Mouse (Mus musculus): ENCODE measurements around the gene Neo1. TPM values are rescaled to one million over a fixed set of nuclear protein-coding genes. Genes with fewer than 3 reads are reported as not detected.
A peak's percentile ranks its signal among the peaks of the same experiment; 100 is the strongest.

The Neo1 gene
- polyA plus RNA-seq, 1 experiment from 2014 or later = 45.1 TPM

DNA sequence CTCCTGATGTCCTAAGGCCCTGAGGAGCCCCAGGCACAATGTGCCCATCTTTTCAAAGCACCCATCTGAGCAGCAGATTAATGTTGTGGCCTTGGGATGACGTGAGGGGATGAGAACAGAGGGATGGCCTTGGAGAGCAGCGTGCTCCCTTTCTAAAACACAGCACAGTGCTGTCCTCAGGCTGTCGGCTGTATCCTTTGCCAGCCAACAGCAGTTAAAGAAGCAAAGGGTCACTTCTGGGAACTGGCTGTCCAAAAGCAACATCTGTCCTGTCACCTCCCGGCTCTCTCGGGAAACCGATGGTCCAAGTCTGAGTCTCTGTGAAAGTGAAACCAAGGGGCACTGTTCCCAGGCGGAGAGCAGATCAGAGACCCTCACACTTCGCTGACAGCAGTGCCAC, 20.0 kb upstream of the Neo1 start:
- H3K27ac ChIP-seq = no peak overlapping the region
- WGBS = 67% methylated on average over 8 of the region's 8 CpGs
- H3K36me3 ChIP-seq = no peaks in the 10 kb centered on the region
- no peaks in the 10 kb centered on the region for H3K9me3 ChIP-seq
- H3K4me2 ChIP-seq = no peak overlapping the region
- H3K9ac ChIP-seq = no peak overlapping the region
- no peaks in the 10 kb centered on the region for H3K4me1 ChIP-seq
- ATAC-seq (ENCODE audit: insufficient number of reproducible peaks, low FRiP score, low TSS enrichment, low read depth) = no peak
- H3K4me3 ChIP-seq = no peak overlapping the region
- H3K27me3 ChIP-seq = no peaks in the 10 kb centered on the region

DNA sequence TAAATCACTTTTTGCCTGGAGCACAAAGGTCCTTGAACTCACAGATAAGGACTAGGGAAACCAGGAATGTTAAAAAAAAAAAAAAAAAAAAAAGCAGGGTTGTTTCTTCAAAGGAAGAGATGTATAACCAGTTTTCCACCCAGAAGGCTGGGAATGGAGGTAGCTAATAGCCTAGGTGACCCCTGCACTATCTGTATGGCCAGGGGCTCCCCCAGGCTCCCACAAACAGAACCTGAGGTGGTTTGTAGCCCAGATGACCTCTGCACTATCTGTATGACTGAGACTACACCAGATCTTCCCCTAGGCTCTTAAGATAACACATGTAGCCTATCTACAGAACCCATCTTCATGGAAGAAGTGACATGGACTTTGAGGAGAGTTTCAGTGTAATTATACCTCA, 5.6 kb upstream of the Neo1 start:
- Histone ChIP-seq H3K9me3 (no peaks in the 10 kb centered on the region), H3K4me3 (no peak overlapping the region), H3K4me2 (no peak overlapping the region), H3K36me3 (no peaks in the 10 kb centered on the region), H3K27me3 (no peaks in the 10 kb centered on the region), H3K9ac (no peak overlapping the region), H3K27ac (no peak overlapping the region), H3K4me1 (no peaks in the 10 kb centered on the region)
- ATAC-seq (ENCODE audit: insufficient number of reproducible peaks, low FRiP score, low TSS enrichment, low read depth) = no peak

DNA sequence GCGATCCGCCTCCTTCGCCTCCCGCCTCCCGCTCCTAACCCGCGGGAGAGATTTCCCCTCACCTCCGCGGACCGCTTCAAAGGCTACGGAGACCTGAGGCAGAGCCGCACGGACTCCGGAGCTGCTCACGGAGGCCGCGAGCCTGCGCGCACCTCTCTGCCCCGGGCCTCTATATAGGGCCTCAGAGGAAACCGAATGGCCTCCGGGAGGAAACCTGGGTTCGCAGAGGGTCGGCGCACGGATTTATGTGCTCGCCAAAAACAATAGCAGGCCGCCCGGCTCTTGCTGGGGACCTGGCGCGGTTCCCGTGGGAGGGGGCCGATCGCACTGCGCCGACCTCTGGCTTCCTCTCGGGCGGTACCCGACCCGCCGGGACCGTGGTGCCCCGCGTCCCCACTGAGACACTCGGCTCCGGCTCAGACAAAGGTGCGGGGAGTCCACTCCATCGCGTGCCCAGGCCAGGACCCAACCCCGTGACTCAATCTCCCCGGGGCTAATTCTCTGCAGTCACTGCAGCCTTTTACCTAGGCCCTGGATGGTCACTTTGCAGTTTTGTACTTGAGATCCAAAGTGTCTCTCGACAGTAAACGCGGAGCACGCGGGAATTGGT, 596 bp upstream of the Neo1 start:
- peak overlapping the region; percentile 97 for H3K4me3 ChIP-seq
- under 1% methylated on average over 54 of the region's 56 CpGs for WGBS
- no peaks in the 10 kb centered on the region for H3K9me3 ChIP-seq
- H3K9ac ChIP-seq = peak overlapping the region; percentile 98
- H3K4me1 ChIP-seq = peaks cover 8% of the 10 kb centered on the region
- no peaks in the 10 kb centered on the region for H3K36me3 ChIP-seq
- 0 out of 2 replicates have a peak, but pooled peaks have one; percentile 5 for ATAC-seq (ENCODE audit: insufficient number of reproducible peaks, low FRiP score, low TSS enrichment, low read depth)
- H3K27me3 ChIP-seq = no peaks in the 10 kb centered on the region
- peak overlapping the region; percentile 99 for H3K27ac ChIP-seq
- peak overlapping the region; percentile 71 for H3K4me2 ChIP-seq

- Histone ChIP-seq H3K36me3 (no peaks in the 10 kb centered on the region), H3K4me1 (peaks cover 8% of the 10 kb centered on the region), H3K4me3 (peak overlapping the region; percentile 97), H3K27me3 (no peaks in the 10 kb centered on the region), H3K27ac (peak overlapping the region; percentile 99), H3K9me3 (no peaks in the 10 kb centered on the region), H3K4me2 (peak overlapping the region; percentile 71), H3K9ac (peak overlapping the region; percentile 98)
- WGBS = under 1% methylated on average over 44 of the region's 63 CpGs
- ATAC-seq (ENCODE audit: insufficient number of reproducible peaks, low FRiP score, low TSS enrichment, low read depth) = peak; percentile 35
Observed at GRCm38 (mm10) chr9:59035342-59036158, 691 bp downstream of the Neo1 start.

GRCm38 (mm10) chr9:59034836-59035235, 1.4 kb downstream of the Neo1 start:
- ATAC-seq (ENCODE audit: insufficient number of reproducible peaks, low FRiP score, low TSS enrichment, low read depth) = no peak
- Histone ChIP-seq H3K9ac (no peak overlapping the region), H3K9me3 (no peaks in the 10 kb centered on the region), H3K36me3 (no peaks in the 10 kb centered on the region), H3K4me1 (peaks cover 8% of the 10 kb centered on the region), H3K4me2 (peak overlapping the region; percentile 71), H3K27ac (no peak overlapping the region), H3K4me3 (peak overlapping the region; percentile 97), H3K27me3 (no peaks in the 10 kb centered on the region)
- 23% methylated on average over 5 of the region's 5 CpGs for WGBS

GRCm38 (mm10) chr9:59033492-59033891, 2.7 kb downstream of the Neo1 start:
- no peak for ATAC-seq (ENCODE audit: insufficient number of reproducible peaks, low FRiP score, low TSS enrichment, low read depth)
- Histone ChIP-seq H3K9ac (no peak overlapping the region), H3K4me3 (no peak overlapping the region), H3K36me3 (no peaks in the 10 kb centered on the region), H3K4me1 (peaks cover 8% of the 10 kb centered on the region), H3K9me3 (no peaks in the 10 kb centered on the region), H3K4me2 (no peak overlapping the region), H3K27ac (no peak overlapping the region), H3K27me3 (no peaks in the 10 kb centered on the region)
- WGBS = 51% methylated on average over 3 of the region's 3 CpGs

DNA sequence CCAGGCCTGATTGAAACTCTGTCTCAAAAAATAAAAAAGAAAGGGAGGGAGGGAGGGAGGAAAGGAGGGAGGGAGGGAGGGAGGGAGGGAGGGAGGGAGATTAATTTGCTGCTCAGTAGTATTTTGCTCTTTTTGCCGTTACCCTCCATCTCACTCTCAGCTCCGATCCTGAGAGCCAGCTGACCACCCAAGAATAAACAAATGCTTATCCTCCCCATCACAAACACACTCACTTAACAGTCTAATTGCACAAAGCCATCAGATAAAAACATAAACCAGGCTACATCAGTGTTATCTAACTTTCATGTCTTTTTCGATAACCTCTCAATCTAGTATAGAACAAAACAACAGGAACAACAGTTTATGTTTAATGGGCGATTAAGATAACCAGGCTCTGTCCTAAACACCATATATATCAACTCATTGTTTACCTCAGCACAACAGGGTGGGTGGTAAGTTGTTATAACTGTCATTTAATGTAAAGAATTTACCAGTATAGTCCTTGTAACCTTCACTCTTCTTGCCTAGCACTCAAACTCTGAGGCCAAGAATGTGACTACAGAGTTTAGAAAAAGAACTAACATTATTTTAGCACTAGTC, 11.9 kb downstream of the Neo1 start:
- Histone ChIP-seq H3K4me1 (no peaks in the 10 kb centered on the region), H3K27ac (no peak overlapping the region), H3K9ac (no peak overlapping the region), H3K27me3 (no peaks in the 10 kb centered on the region), H3K4me2 (no peak overlapping the region), H3K9me3 (no peaks in the 10 kb centered on the region), H3K36me3 (no peaks in the 10 kb centered on the region), H3K4me3 (no peak overlapping the region)
- ATAC-seq (ENCODE audit: insufficient number of reproducible peaks, low FRiP score, low TSS enrichment, low read depth) = no peak
- WGBS = 53% methylated on average over 4 of the region's 4 CpGs

GRCm38 (mm10) chr9:59016060-59016719, 20.1 kb downstream of the Neo1 start:
- 79% methylated on average over 3 of the region's 3 CpGs for WGBS
- H3K27ac ChIP-seq = no peak overlapping the region
- ATAC-seq (ENCODE audit: insufficient number of reproducible peaks, low FRiP score, low TSS enrichment, low read depth) = no peak

GRCm38 (mm10) chr9:59013365-59013764, 22.9 kb downstream of the Neo1 start:
- 4% methylated on average over 2 of the region's 2 CpGs for WGBS
- no peaks in the 10 kb centered on the region for H3K9me3 ChIP-seq
- no peak overlapping the region for H3K9ac ChIP-seq
- H3K27ac ChIP-seq = no peak overlapping the region
- no peaks in the 10 kb centered on the region for H3K27me3 ChIP-seq
- no peak overlapping the region for H3K4me2 ChIP-seq
- H3K4me3 ChIP-seq = no peak overlapping the region
- peaks cover 10% of the 10 kb centered on the region; the same call in 1 of the 2 replicates for H3K4me1 ChIP-seq
- no peaks in the 10 kb centered on the region for H3K36me3 ChIP-seq
- no peak for ATAC-seq (ENCODE audit: insufficient number of reproducible peaks, low FRiP score, low TSS enrichment, low read depth)

More at GRCm38 (mm10) chr9:59016060-59016719, 20.1 kb downstream of the Neo1 start:
- H3K4me1 ChIP-seq = peaks cover 10% of the 10 kb centered on the region; the same call in 1 of the 2 replicates
- H3K27me3 ChIP-seq = no peaks in the 10 kb centered on the region
- H3K4me2 ChIP-seq = no peak overlapping the region
- H3K4me3 ChIP-seq = no peak overlapping the region
- no peaks in the 10 kb centered on the region for H3K36me3 ChIP-seq
- no peaks in the 10 kb centered on the region for H3K9me3 ChIP-seq
- no peak overlapping the region for H3K9ac ChIP-seq

GRCm38 (mm10) chr9:58989255-58989928, 46.8 kb downstream of the Neo1 start:
- Histone ChIP-seq H3K4me2 (no peak overlapping the region), H3K4me1 (no peaks in the 10 kb centered on the region), H3K36me3 (peaks cover 15% of the 10 kb centered on the region), H3K4me3 (no peak overlapping the region), H3K9me3 (no peaks in the 10 kb centered on the region), H3K9ac (no peak overlapping the region), H3K27me3 (no peaks in the 10 kb centered on the region), H3K27ac (no peak overlapping the region)
- no peak for ATAC-seq (ENCODE audit: insufficient number of reproducible peaks, low FRiP score, low TSS enrichment, low read depth)
- 80% methylated on average over 5 of the region's 5 CpGs for WGBS

DNA sequence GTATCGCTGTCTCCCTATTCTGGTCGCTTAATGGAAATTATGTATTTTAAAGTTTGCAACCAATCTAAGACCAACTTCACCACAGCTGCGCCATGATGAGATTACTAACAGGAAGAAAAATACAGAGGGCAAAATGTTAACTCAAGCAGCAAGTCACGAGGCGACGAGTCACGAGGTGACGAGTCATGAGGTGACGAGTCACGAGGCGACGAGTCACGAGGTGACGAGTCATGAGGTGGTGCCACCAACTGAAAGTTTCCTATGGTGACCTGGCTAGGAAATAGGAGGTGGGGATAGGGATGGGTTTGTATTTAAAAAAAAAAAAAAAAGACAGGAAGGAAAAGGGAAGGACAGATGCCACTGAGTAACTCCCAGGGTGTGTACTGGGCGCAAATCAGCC, 57.2 kb downstream of the Neo1 start:
- no peaks in the 10 kb centered on the region for H3K27me3 ChIP-seq
- 82% methylated on average over 15 of the region's 15 CpGs for WGBS
- no peak overlapping the region for H3K9ac ChIP-seq
- no peaks in the 10 kb centered on the region for H3K9me3 ChIP-seq
- no peak overlapping the region for H3K27ac ChIP-seq
- no peaks in the 10 kb centered on the region for H3K4me1 ChIP-seq
- no peak overlapping the region for H3K4me3 ChIP-seq
- peaks cover 25% of the 10 kb centered on the region for H3K36me3 ChIP-seq
- no peak overlapping the region for H3K4me2 ChIP-seq
- ATAC-seq (ENCODE audit: insufficient number of reproducible peaks, low FRiP score, low TSS enrichment, low read depth) = no peak
